Mouse (Mus musculus) urinary bladder, postnatal 25 days (tissue): ENCODE measurements around the gene BC029722.

Source experiments
- DNase-seq: peaks from one replicate; pipeline ENCODE4 v3.0.0; 2022; ENCODE audit warnings: low spot score

Gene BC029722

DNA sequence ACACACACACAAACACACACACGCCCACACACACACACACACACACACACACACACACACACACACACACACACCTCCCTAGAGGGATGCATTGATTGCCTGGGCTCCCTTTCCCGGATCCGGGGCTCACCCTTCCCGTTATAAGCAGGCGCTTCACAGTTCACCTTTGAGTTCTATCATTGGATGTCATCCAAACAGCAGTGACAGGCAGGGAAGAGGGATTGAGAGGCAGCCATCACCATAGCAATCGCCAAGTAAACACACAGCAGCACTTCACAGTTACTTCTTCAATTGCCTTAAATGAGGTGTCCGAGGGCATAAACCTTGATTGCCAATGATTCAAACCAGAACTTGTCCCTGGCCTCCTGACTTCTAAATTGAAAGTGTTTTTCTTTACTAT lies 40.2 kb downstream of the BC029722 start:
- DNase-seq, result no peak

DNA sequence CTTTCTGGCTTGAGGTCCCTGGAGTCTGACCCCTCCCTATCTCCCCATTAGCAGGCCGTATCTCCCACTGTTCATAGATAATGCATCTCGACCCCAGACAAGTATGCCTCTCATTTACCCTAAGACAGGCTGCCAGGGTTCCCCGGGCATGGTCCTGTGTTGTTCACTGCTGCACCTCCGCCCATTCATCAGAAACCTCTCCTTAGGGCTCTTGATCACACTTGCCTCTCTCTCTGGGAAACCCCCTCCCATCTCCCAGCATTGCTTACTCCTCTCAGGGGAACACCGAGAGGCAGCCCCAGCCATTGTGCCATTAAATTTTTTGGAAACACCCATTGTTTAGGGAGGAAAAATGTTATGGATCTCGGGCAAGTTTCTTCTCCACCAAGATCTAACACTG lies 41.2 kb downstream of the BC029722 start:
- DNase-seq, result no peak

DNA sequence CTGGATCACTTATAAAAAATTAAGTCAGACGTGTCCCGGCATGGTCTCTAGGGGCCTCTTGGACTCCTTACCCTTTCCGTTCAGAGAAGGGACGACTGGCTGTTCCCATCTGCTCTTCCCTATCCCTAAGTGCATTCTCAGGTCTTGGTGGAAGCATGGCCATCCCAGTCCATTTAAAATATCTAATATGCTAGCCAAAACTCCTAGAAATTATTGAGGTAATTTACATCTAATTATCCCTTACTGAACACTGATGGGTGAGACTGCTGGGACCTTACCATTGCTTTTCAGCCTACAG lies 41.6 kb downstream of the BC029722 start:
- DNase-seq, result no peak

DNA sequence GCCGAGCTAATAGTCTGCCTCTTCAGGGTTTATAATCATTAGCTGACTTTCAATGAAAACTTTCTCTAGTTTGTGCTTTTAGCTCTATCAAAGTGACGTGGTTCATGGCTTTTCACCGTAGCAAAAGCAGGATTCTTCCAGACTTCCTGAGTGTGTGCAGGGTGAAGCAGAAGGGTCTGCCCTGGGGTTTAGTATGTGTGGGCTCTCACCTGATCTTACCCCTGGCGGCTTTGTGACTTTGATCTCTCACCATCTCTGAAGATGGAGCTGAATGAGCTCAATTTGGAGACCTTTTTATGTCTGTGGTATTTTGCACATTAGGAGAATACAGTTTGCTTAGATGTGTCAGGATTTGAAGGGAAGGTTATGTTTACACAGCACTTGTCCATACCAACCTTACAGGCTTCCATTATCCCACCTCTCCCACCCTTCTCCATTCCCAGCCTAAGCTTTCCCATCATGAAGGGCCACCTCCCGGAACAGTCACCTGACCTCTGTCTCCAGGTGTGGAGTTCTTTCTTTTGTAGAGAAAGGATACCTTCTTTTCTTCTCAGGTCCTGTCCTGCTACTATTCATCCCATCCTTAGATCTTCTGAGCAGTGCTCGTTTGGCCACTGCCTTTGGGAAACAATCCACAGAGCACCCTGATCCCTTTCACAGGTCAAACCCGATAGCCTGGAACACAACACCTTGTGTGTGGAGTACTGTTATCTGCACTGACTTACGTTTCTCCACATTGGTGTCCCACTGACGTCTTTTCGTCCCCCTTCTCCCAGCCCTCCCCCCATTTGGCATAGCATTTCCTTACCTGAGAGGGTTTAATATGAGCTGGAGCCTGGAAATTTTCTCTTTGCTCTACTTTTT lies 42.2 kb downstream of the BC029722 start:
- no peak for DNase-seq

DNA sequence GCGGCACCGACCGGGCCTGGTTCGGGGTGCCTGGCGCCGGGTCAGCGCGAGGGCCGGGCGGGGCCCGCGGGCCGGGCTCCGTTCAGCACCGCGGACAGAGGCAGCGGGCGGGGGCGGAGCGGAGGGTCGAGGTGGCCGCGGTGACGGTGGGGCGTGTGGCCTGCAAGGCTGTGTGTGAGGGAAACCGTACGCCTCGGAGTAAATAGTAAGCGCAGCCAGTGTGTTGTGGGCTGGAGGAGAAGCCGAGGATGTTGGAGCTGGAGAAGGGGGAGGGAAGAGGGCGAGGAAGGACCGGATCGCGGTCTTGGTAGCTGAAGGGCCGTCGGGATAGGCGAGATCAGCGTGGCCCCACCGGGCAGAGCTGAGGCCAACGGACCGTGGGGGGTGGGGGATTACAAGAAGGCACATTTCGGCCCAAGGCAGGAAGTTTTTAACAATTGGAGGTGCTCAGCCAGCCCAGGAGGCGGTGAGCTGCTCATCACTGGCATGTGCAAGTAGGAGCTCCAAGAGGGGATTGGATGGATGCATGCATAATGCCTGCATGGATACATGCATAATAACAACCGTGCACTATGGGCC lies 43.5 kb downstream of the BC029722 start:
- DNase-seq, result peak; percentile 63

DNA sequence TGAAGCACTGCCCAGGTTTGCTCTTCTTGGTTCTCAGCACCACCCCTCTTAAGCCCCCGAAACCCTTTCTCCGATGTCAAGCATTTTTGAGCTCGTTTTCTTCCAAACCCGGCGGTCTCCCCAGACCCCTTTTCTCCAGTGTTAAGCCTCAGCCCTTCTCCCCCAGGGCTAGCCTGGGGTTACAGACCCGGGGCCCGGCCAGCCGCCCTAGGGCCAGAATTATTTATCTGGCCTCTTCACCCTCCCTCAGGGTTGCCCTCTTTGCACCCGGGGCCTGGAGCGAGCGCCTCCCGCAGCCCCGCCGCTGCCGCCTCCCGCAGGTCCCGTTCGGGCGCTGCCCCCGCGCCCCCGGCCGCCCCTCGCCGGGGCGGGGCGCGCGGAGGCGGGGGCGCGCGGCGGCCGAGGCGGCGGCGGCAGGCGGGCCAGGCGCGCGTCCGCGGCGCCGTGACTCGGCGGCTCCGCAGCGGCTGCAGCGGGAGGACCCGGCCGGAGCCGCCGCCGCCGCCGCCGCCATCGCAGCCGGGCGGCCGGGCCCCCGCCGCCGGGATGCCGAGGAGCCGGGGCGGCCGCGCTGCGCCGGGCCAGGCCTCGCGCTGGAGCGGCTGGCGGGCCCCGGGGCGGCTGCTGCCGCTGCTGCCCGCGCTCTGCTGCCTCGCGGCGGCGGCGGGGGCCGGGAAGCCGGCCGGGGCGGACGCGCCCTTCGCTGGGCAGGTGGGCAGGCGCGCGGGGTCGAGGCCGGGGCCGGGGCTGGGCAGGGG lies 44.1 kb downstream of the BC029722 start, which contains the start of gene Mmp24:
Gene Mmp24, plus strand, starts transcription at position 416 of the 758 bp plus-strand sequence.
- DNase-seq, result no peak

DNA sequence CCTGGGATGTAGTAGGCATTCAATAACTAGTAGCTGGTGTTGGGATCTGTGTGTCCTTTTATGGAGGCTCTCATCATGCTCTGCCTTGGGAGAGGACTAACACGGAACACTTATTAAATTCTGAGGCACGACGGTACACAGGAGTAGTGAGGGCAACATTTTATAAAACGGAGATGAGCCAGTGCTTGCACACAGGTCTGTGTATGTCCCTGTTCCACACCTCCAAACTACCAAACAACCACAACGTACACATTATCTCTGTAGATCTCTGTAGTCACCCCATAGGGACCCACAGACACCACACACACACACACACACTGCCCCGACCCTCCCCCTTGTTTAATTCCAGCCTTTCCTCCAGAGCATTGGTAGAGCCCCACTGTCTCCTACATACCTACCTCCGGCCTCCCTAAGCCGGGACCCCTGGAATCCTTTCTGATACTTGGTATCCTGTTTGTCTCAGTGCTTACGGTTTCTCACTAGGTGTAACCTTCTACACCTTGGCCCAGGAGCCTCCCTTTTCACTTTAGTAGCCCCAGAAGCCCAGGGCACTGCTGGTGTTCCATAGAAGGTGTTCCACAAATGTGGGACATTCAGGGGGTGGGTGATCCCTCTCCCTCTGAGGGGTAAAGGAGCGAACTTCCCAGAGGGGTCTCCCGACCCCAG lies 44.8 kb downstream of the BC029722 start:
- DNase-seq, result no peak

DNA sequence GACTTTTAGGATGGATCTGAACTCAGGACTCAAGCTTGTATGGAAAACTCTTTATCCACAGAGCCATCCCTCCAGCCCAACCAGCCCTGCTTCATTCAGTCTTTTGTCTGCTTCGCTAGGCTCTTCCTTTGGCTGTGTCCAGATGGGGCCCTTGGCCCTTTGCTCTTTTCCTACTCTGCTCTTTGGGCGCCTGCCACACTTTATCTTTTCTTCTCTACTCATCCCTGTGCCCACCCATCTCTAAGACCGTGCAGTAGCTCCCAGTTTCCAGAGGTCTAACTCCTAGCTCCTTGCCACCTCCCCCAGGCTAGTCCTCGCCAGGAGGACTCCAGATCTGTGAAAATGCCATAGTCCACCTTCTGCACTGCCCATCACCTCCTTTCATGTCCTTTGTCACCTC lies 45.6 kb downstream of the BC029722 start:
- DNase-seq, result no peak
